Mouse (Mus musculus): Measurements from ENCODE around the gene Rab11fip4.

Gene Rab11fip4

DNA sequence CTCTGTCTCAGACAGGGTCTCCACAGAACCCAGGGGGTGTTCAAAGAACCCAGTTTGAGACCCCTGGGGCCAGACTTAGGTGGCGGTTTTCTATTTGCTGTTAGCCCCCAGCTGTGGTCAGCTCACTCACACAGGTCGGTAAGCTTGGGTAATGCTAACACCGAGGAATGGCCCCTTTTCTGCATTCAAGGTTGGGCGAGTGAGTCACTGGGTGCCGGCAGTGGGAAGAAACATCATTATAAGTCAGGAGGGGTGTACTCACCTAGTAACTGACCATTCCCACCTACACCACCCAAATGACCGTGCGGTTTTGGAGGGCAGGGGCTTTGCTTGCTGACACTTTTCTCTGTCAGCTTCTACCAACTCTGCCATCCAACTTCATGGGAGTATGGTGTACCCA is 64.6 kb downstream of the Rab11fip4 start:
- no peak for DNase-seq (ENCODE audit: low spot score)

DNA sequence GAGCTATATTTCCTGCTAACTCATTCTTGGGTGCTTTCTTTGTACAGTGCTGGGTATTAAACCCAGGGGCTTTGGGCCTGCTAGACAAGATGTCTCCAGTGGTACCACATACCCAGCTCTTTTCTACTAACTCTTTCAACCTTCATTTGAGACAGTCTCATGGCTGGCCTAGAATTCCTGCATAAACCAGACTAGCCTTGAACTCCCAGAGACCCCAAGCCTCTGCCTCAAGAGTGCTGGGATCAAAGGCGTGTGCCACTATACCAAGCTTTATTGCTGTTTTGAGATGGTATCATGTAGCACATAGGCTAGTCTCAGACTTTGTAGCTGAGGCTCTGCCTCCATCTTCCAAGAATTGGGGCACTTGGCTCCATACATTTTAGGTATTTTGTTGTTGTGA is 65.5 kb downstream of the Rab11fip4 start:
- DNase-seq (ENCODE audit: low spot score), result no peak

DNA sequence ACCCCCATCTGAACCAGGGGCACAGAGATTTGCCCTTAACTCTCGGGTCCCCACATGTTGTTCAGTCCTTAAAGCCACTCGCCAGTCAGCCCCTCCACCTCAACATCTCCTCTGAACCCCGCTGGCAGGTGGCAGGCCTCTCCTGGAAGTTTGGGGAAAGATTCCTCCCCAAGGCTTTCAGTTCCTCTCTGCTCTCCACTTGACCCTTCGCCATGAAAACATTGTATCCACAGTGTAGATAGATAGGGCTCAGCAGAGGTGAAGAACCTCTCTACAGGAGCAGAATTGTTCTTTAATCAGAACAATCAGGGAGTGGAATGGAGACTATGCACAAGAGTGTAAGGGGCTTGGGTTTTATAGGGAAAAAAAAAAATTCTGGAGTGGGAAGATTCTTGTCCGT is 66.0 kb downstream of the Rab11fip4 start:
- peak; percentile 72 for DNase-seq (ENCODE audit: low spot score)

DNA sequence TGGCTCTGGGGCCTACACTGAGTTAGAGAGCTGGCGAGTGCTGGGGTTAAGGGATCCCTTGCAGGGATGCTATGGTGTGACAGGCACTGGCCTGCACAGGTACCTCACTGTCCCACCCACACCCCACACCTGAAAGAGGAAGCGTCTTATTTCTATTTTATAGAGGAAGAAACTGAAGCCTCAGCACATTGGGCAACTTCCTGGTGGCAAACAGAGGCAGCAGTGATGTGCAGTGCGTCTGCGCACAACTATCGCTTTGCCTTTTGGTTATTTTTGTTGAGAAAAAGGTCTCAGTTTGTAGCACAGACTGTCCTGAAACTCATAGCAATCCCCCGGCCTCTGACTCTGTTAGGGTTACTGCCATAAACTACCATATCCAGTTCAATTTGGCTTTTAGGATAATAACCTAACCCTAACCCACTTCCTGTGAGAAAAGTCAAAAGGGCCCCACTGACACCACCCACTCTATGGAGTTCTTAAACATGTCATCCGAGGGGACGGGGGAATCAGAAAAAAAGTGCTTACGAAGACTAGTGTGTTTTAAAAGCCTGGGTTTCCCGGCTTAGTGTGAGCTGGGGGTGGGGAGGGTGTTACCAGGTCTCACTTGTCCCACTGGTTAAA is 67.3 kb downstream of the Rab11fip4 start:
- no peak for DNase-seq (ENCODE audit: low spot score)

DNA sequence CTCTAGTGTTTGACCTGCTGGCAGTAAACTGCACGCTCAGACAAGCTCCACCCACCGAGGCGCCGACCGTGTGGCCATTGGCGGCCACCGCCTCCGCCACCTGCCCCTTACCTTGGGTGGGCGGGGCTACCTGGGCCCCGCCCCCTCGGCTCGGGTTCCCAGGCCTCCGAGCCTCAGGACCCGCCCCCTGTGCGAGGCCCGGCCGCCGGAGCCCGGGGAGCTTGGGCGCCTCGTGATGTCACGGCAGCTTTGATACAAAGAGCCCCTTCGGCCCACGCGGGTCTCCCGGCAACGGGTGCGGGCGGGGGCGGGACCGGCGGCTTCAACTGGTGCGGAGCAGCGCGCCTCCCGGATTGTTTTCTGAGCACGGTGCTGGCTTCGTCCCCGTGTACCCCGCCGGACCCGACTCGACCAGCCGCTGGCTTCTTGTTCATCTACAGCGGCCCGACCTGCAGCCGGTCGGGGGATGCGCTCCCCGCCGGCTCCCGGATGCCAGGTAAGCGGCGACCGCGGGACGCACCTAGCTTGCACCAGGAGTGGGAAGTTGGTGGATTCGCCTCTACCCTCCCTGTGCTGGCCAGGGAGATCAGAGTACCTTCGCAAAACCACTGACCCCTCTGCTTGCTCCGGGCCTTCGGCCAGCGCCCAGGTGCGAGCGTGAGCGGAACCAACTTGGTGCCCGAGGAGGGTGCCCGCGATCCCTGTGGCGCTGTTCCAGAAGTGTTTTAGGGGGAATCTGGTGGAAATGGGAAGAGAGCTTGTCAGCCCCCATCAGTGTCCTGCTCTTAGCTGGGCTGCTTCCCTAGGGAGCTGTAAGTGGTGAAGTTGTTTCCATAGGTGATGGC is 69.6 kb downstream of the Rab11fip4 start:
- DNase-seq (ENCODE audit: low spot score), result peak; percentile 93

DNA sequence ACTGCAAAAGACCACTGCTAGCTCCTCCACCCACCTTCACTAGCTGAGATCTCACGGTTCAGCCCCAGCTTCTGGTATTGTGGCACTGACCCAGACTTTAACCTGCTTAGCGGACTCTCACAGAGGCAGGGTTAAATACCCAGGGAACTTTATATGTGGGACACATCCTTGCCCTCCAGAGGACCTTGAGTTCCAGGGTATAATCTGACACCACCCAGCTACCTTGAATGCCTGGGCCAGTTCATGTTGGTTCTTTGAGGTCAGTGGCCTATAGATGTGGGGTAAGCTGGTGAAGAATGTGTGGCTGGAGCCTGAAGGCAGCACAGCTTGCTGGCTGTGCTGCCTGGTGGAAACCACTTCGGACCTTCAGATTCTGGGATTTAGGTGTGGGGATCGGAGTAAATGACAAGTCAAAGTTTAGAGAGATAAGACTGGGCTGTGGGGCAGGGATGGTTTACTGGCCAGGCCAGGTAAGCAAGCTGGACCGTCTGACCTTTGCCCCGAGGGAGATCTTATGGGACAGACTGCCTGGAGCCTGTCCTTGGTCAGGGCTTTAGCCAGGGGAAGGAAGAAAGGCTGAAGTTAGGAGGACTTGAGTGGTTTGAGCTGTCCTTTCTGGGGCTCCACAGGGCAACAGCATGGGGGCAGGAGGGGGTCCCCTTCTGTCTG is 71.0 kb downstream of the Rab11fip4 start:
- DNase-seq (ENCODE audit: low spot score), result no peak

DNA sequence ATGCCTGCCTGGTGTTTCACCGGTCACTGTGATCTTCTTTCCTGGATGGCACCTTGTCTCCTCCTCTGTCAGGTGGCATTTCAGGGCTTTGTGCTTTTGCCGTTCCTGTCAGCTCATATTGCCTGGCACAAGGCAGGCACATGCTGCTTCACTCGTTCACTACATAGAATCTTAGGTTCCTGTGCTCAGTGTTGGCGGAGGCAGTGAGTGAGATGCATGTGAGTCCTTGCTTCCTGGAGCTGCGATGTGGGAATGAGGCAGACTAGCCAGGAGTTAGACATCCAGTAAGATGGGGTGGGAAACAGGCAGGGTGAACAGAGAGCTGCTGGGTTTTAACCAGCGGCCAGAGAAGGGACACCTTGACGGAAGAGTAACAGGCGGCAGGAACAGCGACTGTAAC is 72.1 kb downstream of the Rab11fip4 start:
- no peak for DNase-seq (ENCODE audit: low spot score)

DNA sequence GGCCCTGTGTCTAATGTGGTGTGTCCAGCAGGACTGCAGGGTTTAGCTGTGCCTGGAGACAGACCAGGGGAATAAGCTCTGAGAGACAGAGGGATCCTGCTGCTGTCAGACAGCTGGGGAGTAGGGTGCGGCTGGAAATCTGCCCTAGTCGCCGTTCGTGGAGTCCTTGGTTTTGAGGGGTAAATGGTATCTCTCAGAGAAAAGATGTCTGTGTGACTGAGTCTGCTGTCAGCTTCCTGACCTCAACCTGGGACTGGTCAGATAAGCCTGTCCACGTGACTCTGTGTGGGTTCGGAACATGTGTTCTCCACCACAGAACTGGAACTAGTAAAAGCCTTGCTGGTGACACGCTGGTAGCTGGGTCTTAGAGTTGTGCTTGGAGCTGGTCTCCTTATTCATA is 72.6 kb downstream of the Rab11fip4 start:
- no peak for DNase-seq (ENCODE audit: low spot score)

DNA sequence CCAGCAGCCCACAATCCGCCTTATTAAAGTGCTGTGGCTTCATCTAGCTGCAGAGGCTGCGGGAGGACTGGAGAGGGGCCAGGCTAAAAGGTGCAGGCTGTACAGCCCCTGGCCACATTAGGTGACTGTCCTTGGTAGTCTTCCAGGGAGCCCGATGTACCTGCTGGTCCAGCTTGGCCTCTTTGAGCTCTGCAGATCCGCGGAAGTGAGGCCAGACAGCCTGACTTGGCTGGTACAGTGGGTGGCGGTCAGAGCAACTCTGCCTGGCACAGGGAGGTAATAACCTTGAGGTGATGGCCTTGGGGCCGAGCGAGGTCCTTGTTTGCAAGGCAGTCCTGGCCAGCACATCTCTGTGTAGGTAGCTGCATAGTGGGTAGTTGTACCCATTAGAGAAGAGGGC is 75.5 kb downstream of the Rab11fip4 start:
- DNase-seq (ENCODE audit: low spot score), result peak; percentile 71

DNA sequence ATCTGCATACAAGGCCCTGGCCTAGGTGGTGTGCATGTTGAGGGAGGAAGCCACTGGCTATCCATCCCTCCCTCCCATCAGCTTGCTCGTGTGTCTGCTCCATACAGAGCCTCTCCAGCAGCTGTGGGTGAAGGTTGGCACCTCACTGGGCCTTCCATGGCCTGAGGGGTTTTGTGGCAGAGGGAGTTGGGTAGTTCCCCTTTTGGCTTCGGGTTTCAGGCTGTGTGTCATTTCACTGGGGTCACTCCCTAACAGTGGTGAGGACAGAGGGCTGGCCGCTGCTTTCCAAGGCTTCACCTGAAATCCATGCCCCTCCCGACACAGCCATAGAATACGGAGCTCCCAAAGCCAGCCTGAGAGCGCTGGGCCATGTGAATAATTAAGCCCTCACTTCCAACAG is 78.2 kb downstream of the Rab11fip4 start:
- DNase-seq (ENCODE audit: low spot score), result no peak

DNA sequence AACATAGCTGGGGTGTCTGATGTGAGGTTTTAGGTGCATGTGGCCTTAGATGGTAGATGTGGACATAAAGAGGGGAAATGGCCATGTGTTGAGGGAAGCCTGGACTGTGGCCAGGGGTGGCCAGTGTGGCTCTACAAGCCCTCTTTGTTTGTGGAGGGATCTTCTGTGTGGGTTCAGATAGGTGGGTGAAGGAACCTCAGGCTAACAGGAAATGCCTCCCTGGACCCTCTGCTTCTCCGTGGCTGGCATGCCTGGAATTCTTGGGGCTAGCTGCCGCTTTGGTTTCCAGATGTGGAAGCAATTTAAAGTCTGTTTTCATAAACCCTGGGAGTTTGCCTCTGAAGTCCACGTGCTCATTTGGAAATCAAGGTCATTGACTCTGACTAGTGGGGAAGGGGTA is 78.9 kb downstream of the Rab11fip4 start:
- no peak for DNase-seq (ENCODE audit: low spot score)

DNA sequence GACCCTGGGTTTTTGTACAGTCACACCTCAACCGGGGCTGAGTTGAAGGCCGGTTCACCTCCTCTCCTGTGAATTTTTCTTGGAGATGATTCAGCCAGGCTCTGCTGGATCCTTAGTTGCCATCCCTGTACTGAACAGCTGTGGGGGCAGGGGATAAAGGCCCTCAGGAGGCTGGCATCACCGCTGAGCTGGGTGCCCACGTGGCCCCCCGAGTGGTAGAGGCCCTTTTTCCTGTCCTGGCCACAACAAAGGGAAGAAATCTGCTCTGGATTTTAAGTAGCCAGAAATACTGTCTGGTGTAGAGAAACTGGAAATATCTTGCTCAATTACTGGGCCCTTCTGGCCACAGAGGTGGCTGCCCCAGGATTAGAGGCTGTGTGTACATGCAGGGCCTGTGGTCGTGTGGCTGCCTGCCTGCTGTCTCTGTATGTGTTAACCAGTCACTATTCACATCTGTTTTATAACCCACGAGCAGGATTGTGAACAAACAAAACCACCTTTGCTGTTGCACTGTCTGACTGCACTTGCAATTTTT is 79.5 kb downstream of the Rab11fip4 start:
- no peak for DNase-seq (ENCODE audit: low spot score)

DNA sequence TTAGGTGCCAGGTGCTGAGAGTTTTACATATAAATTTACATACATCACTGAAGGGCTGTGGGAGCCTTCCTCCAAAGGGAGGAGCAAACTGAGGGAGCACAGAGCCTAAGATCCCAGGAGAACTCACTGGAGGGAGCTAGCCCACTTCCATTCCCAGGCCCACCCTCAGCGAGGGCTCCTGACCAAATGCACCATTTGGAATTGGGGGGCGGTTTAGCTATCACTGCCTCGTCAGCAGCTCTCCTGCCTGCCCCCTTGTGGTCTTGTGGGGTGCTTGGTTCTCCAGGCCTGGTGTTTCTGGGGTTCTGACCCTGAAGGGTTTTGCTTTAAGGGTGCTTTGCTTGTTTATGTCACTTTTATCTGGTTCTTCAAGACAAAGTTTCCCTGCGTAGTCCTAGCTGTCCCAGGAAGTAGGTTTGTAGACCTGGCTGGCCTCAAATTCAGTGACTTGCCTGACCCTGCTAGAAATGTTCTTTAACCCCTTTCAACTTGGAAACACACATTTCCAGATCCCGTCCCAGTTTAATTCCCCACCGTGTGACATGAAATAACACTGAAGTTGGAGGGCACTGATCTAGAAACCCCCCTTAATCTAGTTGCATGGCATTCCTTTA is 80.8 kb downstream of the Rab11fip4 start:
- DNase-seq (ENCODE audit: low spot score), result no peak

DNA sequence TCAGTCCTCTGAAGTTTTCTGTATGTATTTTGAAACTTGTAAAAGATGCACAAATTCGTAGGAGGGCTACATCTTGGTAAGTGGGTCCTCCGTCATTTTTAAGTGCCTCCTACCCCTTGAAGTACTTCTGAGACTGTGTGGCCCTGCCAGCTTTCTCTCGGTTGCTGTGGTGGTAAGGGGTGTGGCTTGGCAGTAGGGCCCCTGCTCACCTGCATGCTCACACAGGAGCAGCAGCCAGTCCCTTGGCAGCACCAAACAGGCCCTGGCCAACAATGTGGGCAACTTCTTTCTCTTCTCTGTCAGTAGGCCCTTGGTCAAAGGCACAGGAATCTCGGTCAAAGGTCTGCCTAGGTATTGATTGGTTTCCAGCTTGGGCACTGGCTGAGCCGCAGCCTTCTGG is 82.1 kb downstream of the Rab11fip4 start:
- no peak for DNase-seq (ENCODE audit: low spot score)

DNA sequence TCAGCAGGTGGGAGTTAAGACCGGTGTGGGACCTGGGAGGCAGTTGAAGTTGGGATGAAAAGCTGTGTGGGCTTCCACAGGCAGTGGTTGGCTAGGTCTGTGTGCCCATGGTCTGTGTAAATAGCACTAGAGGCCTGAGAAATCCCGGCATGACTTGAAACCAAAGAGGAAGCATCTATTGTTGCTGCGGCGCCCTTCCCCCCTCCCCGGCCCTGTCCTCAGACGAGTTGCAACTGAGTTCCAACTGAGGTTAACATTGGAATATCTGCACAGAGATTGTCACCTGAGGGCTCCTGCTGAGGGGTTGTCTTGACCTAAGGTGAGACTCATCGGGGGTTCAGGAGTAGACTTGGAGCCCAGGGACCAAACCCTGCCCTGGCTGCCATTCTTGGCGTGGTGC is 82.7 kb downstream of the Rab11fip4 start:
- no peak for DNase-seq (ENCODE audit: low spot score)

DNA sequence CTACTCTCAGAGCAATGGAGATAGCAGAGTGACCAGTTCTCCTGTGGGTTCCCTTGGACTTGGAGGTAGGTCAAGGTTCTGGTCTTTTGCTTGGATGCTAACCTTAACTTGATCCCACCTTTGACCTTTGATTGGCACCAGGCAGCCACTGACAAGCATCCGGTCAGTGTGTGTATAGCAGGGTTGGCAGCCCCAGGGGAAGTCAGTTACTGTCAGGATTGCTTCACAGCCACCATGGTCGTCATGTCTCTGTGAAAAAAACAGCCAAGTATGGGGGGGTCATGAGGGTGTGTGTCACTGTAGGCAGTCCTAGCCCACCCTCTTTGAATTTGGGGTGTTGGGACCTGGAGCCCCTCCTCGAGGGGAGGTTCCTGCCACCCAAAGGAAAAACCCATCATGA is 83.2 kb downstream of the Rab11fip4 start:
- DNase-seq (ENCODE audit: low spot score), result no peak

DNA sequence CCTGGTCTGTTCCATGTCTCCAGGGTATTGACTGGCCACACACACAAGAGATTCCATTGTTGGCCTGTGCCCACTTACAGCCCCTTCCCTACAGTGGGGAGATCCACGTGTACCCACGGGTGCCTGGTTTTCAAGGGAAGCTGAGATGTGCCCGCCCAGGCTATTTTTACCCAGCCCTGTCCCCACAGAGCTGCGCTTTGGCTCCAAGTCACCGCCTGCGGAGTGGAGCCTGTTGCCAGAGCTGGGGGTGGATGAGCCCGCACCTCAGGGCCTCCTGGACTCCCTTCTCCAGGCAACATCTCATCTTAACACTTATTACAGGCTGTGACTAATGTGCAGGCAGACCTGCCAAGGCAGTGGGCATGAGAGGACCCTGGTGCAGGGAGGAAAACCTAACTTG is 83.6 kb downstream of the Rab11fip4 start:
- no peak for DNase-seq (ENCODE audit: low spot score)

DNA sequence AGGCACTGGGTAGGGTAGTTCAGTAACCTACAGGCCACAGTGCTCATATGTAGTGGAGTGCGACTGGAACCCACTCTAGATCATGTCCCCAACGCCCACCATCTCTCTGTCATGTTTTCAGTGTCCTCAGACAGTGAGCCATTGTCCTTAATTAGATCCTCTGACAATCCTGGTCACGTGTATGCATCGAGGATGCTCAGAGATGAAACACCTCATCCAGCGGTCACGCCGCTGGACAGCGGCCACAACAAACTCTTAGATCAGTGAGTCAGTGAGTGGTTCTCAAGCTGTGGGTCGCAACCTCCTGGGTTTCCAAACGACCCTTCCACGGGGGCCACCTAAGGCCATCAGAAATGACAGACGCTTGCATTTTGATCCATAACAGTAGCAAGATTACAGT is 84.3 kb downstream of the Rab11fip4 start:
- no peak for DNase-seq (ENCODE audit: low spot score)

DNA sequence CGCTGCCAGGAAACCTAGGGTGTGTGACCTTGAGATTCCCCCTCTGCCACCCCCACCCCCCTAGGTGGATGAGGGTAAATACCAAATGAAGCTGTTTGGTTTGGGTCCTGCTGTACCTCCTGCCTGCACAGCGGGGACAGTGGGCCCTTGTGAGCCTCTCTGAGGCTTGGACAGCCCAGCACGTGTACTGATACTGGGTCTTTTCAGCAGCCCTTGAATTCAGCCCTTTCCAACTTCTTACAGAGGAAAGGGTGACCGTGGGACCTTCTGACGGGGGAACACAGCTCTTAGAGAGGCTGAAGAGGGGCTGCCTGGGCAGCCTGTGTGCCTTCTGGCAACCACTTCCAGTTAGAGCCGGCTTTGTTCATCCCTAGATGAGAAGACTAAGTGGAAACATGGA is 85.0 kb downstream of the Rab11fip4 start:
- no peak for DNase-seq (ENCODE audit: low spot score)

DNA sequence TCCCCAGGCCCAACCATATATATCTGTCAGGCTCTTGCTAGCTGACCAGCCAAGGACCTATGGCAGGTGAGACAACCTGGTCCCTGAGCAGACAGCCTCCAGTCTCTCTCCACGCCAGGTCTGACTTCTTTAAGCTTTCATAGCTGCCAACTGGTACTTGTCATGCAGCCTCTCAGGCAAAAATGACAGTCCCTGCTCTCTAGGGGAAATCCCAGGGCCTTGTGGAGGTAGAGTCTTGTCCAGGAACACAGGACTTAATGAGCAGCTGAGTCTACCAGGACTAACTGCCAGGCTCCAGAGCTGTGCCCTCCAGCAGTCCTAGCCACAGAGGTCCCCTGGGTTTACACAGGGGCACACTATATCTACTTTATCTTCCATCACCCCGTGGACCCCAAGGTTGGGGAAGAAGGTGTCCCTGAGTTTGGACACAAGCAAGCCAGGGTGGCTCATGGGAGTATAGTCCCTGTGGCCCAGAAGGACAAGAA is 85.5 kb downstream of the Rab11fip4 start:
- DNase-seq (ENCODE audit: low spot score), result no peak

DNA sequence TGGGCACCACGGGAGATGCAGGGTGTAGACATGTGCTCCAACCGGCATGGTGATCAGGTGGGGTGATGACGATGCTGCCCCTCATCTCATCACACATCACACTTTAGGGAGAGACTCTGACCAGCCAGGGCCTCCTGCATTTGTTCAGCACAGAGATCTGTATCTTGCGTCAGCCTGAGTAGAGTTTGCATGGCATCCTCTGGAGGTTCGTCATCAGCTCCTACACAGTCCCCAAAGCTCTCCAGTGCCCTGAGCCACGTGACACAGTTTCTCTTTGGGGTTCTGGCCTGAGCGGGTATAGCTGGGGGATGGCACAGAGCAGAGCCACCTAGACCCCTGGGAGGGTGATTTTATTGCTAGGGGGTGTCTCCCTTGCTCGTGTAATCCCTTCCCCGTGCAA is 86.4 kb downstream of the Rab11fip4 start:
- DNase-seq (ENCODE audit: low spot score), result no peak

DNA sequence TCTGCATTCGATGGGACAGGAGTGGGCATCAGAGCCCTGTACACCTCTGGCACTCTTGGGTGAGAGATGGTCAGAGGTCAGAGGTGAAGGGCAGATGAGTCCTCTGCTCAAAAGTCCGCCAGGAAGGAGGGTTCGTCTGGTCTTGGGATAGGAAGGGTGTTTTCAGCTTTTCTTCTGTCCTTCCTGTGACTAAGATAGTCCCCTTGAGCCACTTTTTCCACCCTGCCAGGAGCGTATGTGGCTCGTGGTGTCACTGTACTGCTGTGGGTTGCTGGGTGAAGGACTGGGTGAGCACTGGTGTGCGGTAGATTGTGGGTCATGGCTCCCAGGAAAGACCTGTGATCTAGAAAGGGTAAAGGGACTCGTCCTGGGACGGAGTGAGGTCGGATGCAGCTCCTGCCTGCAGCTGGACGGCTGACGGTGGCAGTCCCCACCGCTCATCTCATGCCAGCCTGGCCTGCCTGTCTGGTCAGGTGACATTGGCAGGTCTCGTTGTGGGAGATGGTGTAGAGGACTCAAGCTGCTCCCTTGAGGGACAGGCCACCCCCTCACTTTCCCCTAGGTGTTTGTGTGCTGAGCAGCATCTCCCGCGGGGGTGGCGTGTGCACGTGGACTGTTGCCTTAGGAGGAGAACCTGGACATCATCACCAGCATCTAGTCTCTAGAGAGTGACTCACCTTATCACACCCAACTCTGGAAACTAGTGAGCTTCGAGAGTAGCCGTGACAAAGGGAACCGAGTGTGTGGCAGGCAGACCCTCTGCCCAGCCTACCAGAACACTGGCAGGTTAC is 87.5 kb downstream of the Rab11fip4 start:
- DNase-seq (ENCODE audit: low spot score), result no peak

Measured in testis, postnatal 14 days (tissue).